Mouse (Mus musculus): ENCODE data around the gene Lyrm4.

Lyrm4 gene

DNA sequence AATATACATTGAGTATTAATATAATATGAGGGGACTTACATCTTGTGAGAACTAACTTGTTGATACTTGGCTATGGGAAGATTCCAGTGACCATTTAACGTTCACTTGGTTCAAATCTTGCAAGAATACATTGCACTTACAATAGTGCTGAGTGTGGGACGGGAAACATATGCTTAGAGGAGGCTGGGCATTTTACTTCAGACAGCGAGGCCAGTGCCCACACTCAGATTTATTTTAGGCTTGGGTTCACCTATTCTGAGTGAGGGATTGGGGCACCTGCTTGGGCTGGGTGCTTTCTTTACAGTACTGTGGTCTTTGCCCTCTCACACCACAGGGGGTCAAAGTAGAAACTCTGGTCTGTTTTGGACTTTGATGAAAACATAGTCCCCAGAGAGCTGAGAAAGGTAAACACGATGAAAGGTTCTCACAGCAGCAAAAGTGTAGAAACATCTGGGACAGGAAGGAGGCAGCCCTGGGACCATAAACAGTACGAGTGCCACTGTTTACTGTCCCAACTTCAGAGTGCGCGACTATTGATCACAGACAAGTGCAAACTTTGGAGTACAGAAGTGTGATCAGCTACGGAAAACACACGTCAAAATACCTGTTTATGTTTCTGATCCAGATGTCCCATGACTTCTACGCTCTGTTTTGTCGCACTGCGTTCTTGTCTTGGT, 157.8 kb downstream of the Lyrm4 start:
- in situ Hi-C loops (cut with MboI; ENCODE audit: low pct_unique_long_range_greater_than_20kb in 1 of 2, low sequenced_read_pairs in 2 of 2, unreplicated experiment in 1 of 2) = no loop called here

DNA sequence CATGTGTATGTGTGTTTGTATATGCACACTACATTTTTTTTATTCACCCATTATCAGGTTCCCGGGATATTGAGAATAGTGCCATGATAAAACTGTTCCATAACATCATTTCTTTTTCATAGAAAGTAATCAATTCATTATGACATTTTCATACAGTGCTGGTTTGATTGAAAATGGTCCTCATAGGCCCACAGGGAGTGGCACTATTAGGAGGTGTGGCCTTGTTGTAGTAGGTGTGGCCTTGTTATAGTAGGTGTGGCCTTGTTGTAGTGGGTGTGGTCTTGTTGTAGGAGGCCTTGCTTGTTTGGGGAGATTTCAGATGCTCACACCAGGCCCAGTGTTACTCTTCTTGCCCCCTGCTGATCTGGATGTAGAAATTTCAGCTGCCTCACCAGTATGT, 158.8 kb downstream of the Lyrm4 start, which contains the start of gene Ppp1r3g:
Gene Ppp1r3g (plus strand): TSS at position 301 of the 400 bp plus-strand sequence.
- in situ Hi-C loops (cut with MboI; ENCODE audit: low pct_unique_long_range_greater_than_20kb in 1 of 2, low sequenced_read_pairs in 2 of 2, unreplicated experiment in 1 of 2) = no loop called here

DNA sequence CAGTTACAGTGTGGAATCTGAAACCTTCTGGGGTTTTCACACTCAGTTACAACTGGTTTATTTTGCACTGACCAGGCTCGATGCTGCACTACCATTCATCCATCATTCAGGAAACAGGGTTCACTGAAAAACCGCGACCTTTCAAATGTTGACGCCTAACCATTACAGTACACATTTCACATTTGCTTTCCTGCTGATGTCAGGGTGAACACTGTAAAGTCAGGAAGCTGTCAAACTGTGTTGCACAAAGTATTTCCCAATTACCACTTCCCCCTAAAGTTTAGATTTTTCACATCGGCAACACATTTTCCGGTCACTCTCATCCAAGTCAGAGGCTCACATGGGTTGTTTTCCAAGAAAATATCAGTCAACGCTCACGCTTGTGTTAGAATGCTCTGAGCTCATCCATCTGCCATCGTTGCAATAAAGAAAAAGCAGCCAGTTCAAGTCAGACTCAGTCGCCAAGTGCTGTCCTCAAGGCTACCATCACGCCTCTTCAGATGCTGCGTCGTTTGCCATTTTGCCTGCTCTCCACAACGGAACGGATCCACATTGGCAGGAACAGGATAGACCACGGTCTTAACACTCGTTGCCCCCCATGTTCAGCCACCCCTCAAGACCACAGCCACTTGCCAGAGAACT, 167.4 kb downstream of the Lyrm4 start:
- in situ Hi-C loops (cut with MboI; ENCODE audit: low pct_unique_long_range_greater_than_20kb in 1 of 2, low sequenced_read_pairs in 2 of 2, unreplicated experiment in 1 of 2) = loop anchor here in 1 of 2 experiments (25.0 kb wide), 1 partner anchor 863 kb away; no protein-coding TSS in a partner anchor

DNA sequence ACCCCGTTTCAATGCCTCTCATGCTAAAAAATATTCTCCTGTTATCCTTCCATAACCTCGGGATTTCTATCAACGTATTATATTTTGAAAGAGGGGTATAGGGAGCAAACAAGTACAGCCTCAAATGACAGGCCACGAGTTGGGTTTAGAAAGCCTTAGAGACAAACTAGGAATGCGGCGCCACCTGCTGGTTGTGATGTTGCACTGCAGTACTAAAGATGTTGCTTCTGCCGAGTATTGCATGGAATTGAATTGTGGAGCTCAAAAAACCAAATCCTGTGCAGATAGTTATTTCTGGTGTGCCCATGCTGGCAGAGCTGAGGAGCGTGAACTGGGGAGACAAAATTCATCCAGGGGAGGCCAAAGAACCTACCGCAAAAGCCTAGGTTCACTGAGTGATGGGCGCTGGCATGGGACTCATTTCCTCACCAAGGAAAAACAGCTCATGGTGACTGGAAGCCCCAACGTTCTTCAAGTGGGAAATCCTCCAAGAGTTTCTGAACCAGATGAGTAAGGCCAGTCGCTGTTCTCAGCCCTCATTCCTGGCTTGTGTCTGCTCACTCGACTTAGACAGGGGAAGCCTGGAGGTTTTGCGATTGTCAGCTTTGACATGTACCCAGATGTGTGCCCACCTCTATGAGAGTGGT, 169.8 kb downstream of the Lyrm4 start:
- in situ Hi-C loops (cut with MboI; ENCODE audit: low pct_unique_long_range_greater_than_20kb in 1 of 2, low sequenced_read_pairs in 2 of 2, unreplicated experiment in 1 of 2) = loop anchor here in 1 of 2 experiments (25.0 kb wide), 1 partner anchor 860 kb away; no protein-coding TSS in a partner anchor

DNA sequence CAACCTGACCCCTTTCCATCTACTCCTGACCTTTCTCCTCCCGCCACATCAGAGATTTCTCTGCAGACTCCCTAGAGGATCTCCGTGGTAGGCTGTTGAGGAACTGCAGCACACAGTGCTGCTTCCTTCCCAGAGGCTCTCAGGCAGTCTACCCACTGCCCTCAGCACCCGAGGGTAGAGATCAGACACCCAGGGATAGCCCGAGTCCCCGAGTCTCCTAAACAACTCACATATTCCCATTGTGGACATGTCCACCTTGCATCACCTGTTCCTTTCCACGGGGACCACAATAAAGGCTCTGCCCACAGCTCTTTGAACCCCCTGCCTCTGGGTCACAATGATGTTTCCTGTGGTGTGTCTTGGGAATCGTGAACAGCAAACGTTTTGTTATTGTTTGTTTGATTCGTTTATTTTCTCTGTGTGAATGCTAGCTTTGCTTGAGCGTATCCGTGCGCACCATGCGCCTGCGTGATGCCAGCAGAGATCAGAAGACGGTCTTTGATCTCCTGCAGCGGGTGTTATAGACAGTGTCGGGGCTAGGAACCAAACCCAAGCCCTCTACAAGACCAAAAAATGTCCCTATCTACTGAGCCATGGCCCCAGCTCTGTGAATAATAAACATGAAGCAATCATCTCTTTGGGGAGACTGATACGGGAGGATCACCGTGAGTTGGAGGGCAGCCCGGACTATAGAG, 170.5 kb downstream of the Lyrm4 start:
- in situ Hi-C loops (cut with MboI; ENCODE audit: low pct_unique_long_range_greater_than_20kb in 1 of 2, low sequenced_read_pairs in 2 of 2, unreplicated experiment in 1 of 2) = loop anchor here in 1 of 2 experiments (25.0 kb wide), 1 partner anchor 860 kb away; no protein-coding TSS in a partner anchor

DNA sequence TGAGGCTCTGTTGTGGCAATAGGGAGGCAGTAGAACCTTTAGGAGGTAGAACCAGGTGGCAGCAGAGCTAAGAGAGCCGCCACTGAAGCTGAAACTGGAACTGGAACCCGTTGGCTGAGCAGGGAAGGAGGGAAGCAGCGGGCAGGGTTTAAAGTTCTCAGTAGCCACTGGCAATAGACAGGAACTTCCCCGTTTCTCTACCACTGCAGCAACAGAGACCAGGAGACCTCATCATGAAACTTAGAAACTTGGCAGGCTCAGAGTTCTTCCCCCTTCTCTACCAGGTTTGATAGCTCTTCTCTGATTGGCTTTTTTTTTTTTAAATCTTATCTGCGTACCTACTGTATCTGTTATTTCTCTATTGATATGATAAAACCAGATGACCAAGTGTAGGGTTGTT, 176.4 kb downstream of the Lyrm4 start:
- in situ Hi-C loops (cut with MboI; ENCODE audit: low pct_unique_long_range_greater_than_20kb in 1 of 2, low sequenced_read_pairs in 2 of 2, unreplicated experiment in 1 of 2) = loop anchor here in 1 of 2 experiments (25.0 kb wide), 1 partner anchor 854 kb away; no protein-coding TSS in a partner anchor

GRCm38 (mm10) chr13:35939871-35940665, 177.3 kb downstream of the Lyrm4 start:
- in situ Hi-C loops (cut with MboI; ENCODE audit: low pct_unique_long_range_greater_than_20kb in 1 of 2, low sequenced_read_pairs in 2 of 2, unreplicated experiment in 1 of 2) = loop anchor here in 1 of 2 experiments (25.0 kb wide), 1 partner anchor 853 kb away; no protein-coding TSS in a partner anchor

DNA sequence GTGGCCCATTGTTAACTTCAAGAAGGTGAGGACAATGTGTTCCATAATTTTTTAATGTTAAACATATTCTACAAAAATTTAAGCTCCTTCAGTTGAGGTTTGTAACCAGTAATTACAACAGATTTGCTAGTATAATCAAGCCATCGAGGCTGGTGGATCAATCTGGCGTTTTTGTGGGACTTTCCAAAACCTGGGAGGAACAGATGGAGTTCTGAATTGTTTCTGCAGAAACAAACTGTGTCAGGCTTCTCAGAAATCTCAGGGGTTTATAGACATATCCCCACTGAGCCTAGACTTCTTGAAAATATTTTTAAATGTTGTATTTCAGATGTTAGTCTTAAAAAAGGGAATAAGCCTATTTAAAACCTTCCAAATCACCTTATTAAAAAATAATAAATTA, 179.3 kb downstream of the Lyrm4 start:
- in situ Hi-C loops (cut with MboI; ENCODE audit: low pct_unique_long_range_greater_than_20kb in 1 of 2, low sequenced_read_pairs in 2 of 2, unreplicated experiment in 1 of 2) = loop anchor here in 1 of 2 experiments (25.0 kb wide), 1 partner anchor 851 kb away; no protein-coding TSS in a partner anchor

Measured in mouse embryonic stem cell (cell line).